8 mouse cellular contexts compared by ENCODE assay signal in the genomic region with DNA sequence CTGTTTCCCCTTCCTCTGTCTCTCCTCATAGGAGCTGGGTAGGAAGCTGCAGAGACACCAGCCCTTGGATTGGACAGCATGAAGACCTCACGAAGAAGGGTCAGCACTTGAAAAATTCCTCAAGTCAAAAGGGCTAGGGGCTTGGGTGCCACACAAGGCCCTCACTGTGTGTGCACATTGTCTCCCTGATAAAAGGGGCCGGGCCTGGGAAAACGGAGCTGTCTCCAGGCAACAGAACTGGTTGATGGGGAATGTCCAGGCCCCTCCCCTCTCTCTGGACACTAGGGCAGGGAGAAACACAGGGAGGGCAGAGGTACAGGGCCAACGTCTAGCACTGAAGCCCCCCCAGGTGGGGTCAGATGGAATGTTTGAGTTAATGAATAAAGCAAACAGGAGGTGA. TPM values are rescaled to one million over a fixed set of nuclear protein-coding genes. Genes with fewer than 3 reads are reported as not detected.
DNase-seq lines count a peak whose midpoint lies in the region; ATAC-seq lines count a peak whose summit lies in the region.
"Had no signal": no experiment of that assay in that cellular context is flagged by ENCODE, and none has a peak within 500 bp of the region (broad histone marks: within the 10 kb centered on the region; RNA-seq: fewer than 3 reads in every experiment).

No protein-coding gene starts in this region.

- no peaks in the 10 kb centered on the region for H3K27me3 ChIP-seq in lung, embryonic 15.5 days
- no peaks in the 10 kb centered on the region for H3K27me3 ChIP-seq in forebrain, embryonic 15.5 days
- H3K27me3 ChIP-seq: limb, embryonic 15.5 days had no signal

- H3K9ac ChIP-seq in lung, embryonic 15.5 days = no peak overlapping the region
- H3K9ac ChIP-seq in forebrain, embryonic 15.5 days (replicated peaks) = no peak overlapping the region
- H3K9ac ChIP-seq: limb, embryonic 15.5 days had no signal

- no peak overlapping the region for H3K4me2 ChIP-seq in lung, embryonic 15.5 days
- no peak overlapping the region for H3K4me2 ChIP-seq in forebrain, embryonic 15.5 days (replicated peaks)
- H3K4me2 ChIP-seq: limb, embryonic 15.5 days had no signal

- no peaks in the 10 kb centered on the region for H3K36me3 ChIP-seq in lung, embryonic 15.5 days
- H3K36me3 ChIP-seq in forebrain, embryonic 15.5 days = no peaks in the 10 kb centered on the region
- H3K36me3 ChIP-seq: limb, embryonic 15.5 days had no signal

- peak overlapping the region; percentile 6; the same call in 1 of the 2 replicates for H3K27ac ChIP-seq in lung, embryonic 15.5 days
- peak overlapping the region; percentile 66 for H3K27ac ChIP-seq in forebrain, embryonic 15.5 days (replicated peaks)
- H3K27ac ChIP-seq: limb, embryonic 15.5 days had no signal

- DNase-seq in lung, postnatal 25 days (ENCODE audit: low spot score) = no peak
- DNase-seq in lung, postnatal 36 days = peak; percentile 28
- DNase-seq in right cerebral cortex, postnatal 4 days = peak; percentile 36
- no peak for DNase-seq in kidney, adult 8-10 months
- DNase-seq in spleen, postnatal 14 days (ENCODE audit: low spot score in 2 of 2) = no peak

- H3K4me1 ChIP-seq in lung, embryonic 15.5 days = peaks cover 10% of the 10 kb centered on the region; the same call in 1 of the 2 replicates
- peaks cover 21% of the 10 kb centered on the region for H3K4me1 ChIP-seq in forebrain, embryonic 15.5 days

- H3K9me3 ChIP-seq in lung, embryonic 15.5 days = no peaks in the 10 kb centered on the region
- no peaks in the 10 kb centered on the region for H3K9me3 ChIP-seq in forebrain, embryonic 15.5 days
- H3K9me3 ChIP-seq: limb, embryonic 15.5 days had no signal

- no peak for ATAC-seq in lung, embryonic 15.5 days (ENCODE audit: borderline replicate concordance, extremely low read depth, low FRiP score, low TSS enrichment)
- ATAC-seq in forebrain, embryonic 15.5 days (replicated peaks) = peak; percentile 61

- no peak overlapping the region for H3K4me3 ChIP-seq in lung, embryonic 15.5 days
- no peak overlapping the region for H3K4me3 ChIP-seq in forebrain, embryonic 15.5 days
- H3K4me3 ChIP-seq: limb, embryonic 15.5 days had no signal

- 15% methylated on average over 4 of the region's 4 CpGs for WGBS in lung, embryonic 15.5 days
- WGBS in forebrain, embryonic 15.5 days = 3% methylated on average over 4 of the region's 4 CpGs

RNA-seq across cellular contexts. Expression of gene Syn3, which starts 41.5 kb away (rescaled TPM):
- 2.1 and 2.6 TPM in 2 replicates for polyA plus RNA-seq in lung, embryonic 15.5 days (2015; fragmentation: Nextera tagmentation; extraction: Ambion mirVana)
- 17.1 and 18.1 TPM in 2 replicates for polyA plus RNA-seq in forebrain, embryonic 15.5 days (2015; fragmentation: Nextera tagmentation; extraction: Ambion mirVana)

Comparison
In these comparisons a context has a peak if more than half of its experiments do, and no peak if none do; other contexts are left out.
1. DNase-seq: peak in lung, postnatal 36 days (single experiment) and right cerebral cortex, postnatal 4 days (single experiment); none in lung, postnatal 25 days (single experiment), kidney, adult 8-10 months (0 of 2) and spleen, postnatal 14 days (0 of 2).